Mouse (Mus musculus) limb, embryonic 11.5 days (tissue): ENCODE data around the gene Dcun1d5. TPM values are rescaled to one million over a fixed set of nuclear protein-coding genes. Genes with fewer than 3 reads are reported as not detected.

Experiments
- ATAC-seq: fragments of 200-750 bp; cut with Nextera tagmentation; 2 replicates; pipeline ENCODE4 v1.8.0; 2017; ENCODE audit warnings: low read depth; ENCODE audit not compliant: insufficient number of reproducible peaks, low FRiP score, low TSS enrichment
- DNase-seq: peaks from one replicate; pipeline ENCODE4 v3.0.0-alpha.2; 2015; ENCODE audit warnings: low spot score
- H3K27ac ChIP-seq: fragments of 300-500 bp; sonication (generic); replicated peaks from 2 replicates; pipeline ENCODE4 v1.5.1; 2014; ENCODE audit warnings: low read depth, mild to moderate bottlenecking, low read length
- H3K27me3 ChIP-seq: fragments of 300-500 bp; sonication (generic); 2 replicates; pipeline ENCODE4 v1.6.1; 2014; ENCODE audit warnings: mild to moderate bottlenecking, low read length, mixed read lengths; ENCODE audit not compliant: control insufficient read depth, insufficient read depth
- H3K36me3 ChIP-seq: fragments of 300-500 bp; sonication (generic); 2 replicates; pipeline ENCODE4 v1.6.1; 2014; ENCODE audit warnings: mild to moderate bottlenecking, low read length, moderate library complexity, mixed read lengths; ENCODE audit not compliant: control insufficient read depth, insufficient read depth
- H3K4me1 ChIP-seq: fragments of 300-500 bp; sonication (generic); 2 replicates; pipeline ENCODE4 v1.6.1; 2014; ENCODE audit warnings: low read length, mixed read lengths; ENCODE audit not compliant: control insufficient read depth, insufficient read depth
- H3K4me2 ChIP-seq: fragments of 300-500 bp; sonication (generic); 2 replicates; pipeline ENCODE4 v1.6.1; 2014; ENCODE audit warnings: low read depth, mild to moderate bottlenecking, moderate library complexity; ENCODE audit not compliant: severe bottlenecking
- H3K4me3 ChIP-seq: fragments of 300-500 bp; sonication (generic); 2 replicates; pipeline ENCODE4 v1.5.1; 2014; ENCODE audit warnings: low read depth, low read length
- H3K9ac ChIP-seq: fragments of 300-500 bp; sonication (generic); 2 replicates; pipeline ENCODE4 v1.6.1; 2014; ENCODE audit warnings: mild to moderate bottlenecking, low read length
- H3K9me3 ChIP-seq: fragments of 300-500 bp; sonication (generic); 2 replicates; pipeline ENCODE4 v1.6.1; 2016; ENCODE audit warnings: low read length; ENCODE audit not compliant: control insufficient read depth
- WGBS: fragments of 180-500 bp; shearing (Covaris S2); extraction: QIAGEN DNeasy Blood & Tissue Kit; methylation state at CpG from one replicate; pipeline ENCODE4 v1.1.7; 2014; 5-methylcytosine and 5-hydroxymethylcytosine counted together
- polyA plus RNA-seq: library from polyadenylated mRNA; unstranded; fragments of >200 nt; fragmentation: Nextera tagmentation; extraction: Ambion mirVana; gene quantifications from 2 replicates; pipeline ENCODE4 v1.2.1, GENCODE M21; 2014

Gene Dcun1d5
- 152 and 156 TPM in 2 replicates for polyA plus RNA-seq

GRCm38 (mm10) chr9:7184172-7184896 lies at the start of gene Dcun1d5, which contains the start of gene Dync2h1:
Gene Dcun1d5 (plus strand): TSS chr9:7184520.
Gene Dync2h1 (minus strand): TSS chr9:7184446.
- DNase-seq (peak; percentile 92), ATAC-seq (peak; percentile 99)
- peak within 1 kb of the TSS; percentile 88 for H3K4me3 ChIP-seq
- peak within 1 kb of the TSS; percentile 94 for H3K27ac ChIP-seq
- H3K4me1 ChIP-seq, result no peaks in the 10 kb centered on the region
- peak within 1 kb of the TSS; percentile 84 for H3K9ac ChIP-seq
- H3K27me3 ChIP-seq, result no peaks in the 10 kb centered on the region
- H3K36me3 ChIP-seq, result no peaks in the 10 kb centered on the region; the same call in 1 of the 2 replicates
- peak within 1 kb of the TSS; percentile 72 for H3K4me2 ChIP-seq
- under 1% methylated on average over 54 of the region's 62 CpGs for WGBS
- H3K9me3 ChIP-seq, result no peaks in the 10 kb centered on the region

- H3K4me2 ChIP-seq, result no peak overlapping the region
- peaks cover 3% of the 10 kb centered on the region; the same call in 1 of the 2 replicates for H3K36me3 ChIP-seq
- H3K9me3 ChIP-seq, result no peaks in the 10 kb centered on the region
- H3K27ac ChIP-seq, result no peak overlapping the region
- H3K27me3 ChIP-seq, result no peaks in the 10 kb centered on the region
- H3K4me1 ChIP-seq, result no peaks in the 10 kb centered on the region
- H3K4me3 ChIP-seq, result no peak overlapping the region
- H3K9ac ChIP-seq, result no peak overlapping the region
- 79% methylated on average over 2 of the region's 2 CpGs for WGBS
- ATAC-seq (no peak), DNase-seq (no peak)
Observed at GRCm38 (mm10) chr9:7154391-7154790, 29.9 kb upstream of the Dcun1d5 start.

GRCm38 (mm10) chr9:7158605-7159004 lies 25.7 kb upstream of the Dcun1d5 start:
- no peaks in the 10 kb centered on the region for H3K9me3 ChIP-seq
- H3K4me3 ChIP-seq, result no peak overlapping the region
- H3K27ac ChIP-seq, result no peak overlapping the region
- no peaks in the 10 kb centered on the region for H3K4me1 ChIP-seq
- no peak overlapping the region for H3K9ac ChIP-seq
- H3K4me2 ChIP-seq, result no peak overlapping the region
- peaks cover 3% of the 10 kb centered on the region; the same call in 1 of the 2 replicates for H3K36me3 ChIP-seq
- no peak for DNase-seq
- WGBS, result 92% methylated on average over 7 of the region's 7 CpGs
- H3K27me3 ChIP-seq, result no peaks in the 10 kb centered on the region
- no peak for ATAC-seq

GRCm38 (mm10) chr9:7159718-7160117 lies 24.6 kb upstream of the Dcun1d5 start:
- Histone ChIP-seq H3K27me3 (no peaks in the 10 kb centered on the region), H3K9me3 (no peaks in the 10 kb centered on the region), H3K9ac (no peak overlapping the region), H3K4me1 (no peaks in the 10 kb centered on the region), H3K4me3 (no peak overlapping the region), H3K4me2 (no peak overlapping the region), H3K36me3 (no peaks in the 10 kb centered on the region), H3K27ac (no peak overlapping the region)
- no peak for ATAC-seq
- WGBS, result 57% methylated on average over 3 of the region's 3 CpGs
- DNase-seq, result no peak

GRCm38 (mm10) chr9:7160688-7161087 lies 23.6 kb upstream of the Dcun1d5 start:
- DNase-seq (peak; percentile 25), ATAC-seq (peak; percentile 72; the same call in 1 of the 2 replicates)
- 67% methylated on average over 5 of the region's 5 CpGs for WGBS
- Histone ChIP-seq H3K27me3 (no peaks in the 10 kb centered on the region), H3K4me3 (no peak overlapping the region), H3K4me2 (no peak overlapping the region), H3K36me3 (no peaks in the 10 kb centered on the region), H3K4me1 (no peaks in the 10 kb centered on the region), H3K9ac (no peak overlapping the region), H3K27ac (no peak overlapping the region), H3K9me3 (no peaks in the 10 kb centered on the region)

- Histone ChIP-seq H3K9ac (no peak overlapping the region), H3K27me3 (no peaks in the 10 kb centered on the region), H3K4me3 (no peak overlapping the region), H3K4me2 (no peak overlapping the region), H3K27ac (no peak overlapping the region), H3K36me3 (peaks cover 3% of the 10 kb centered on the region; the same call in 1 of the 2 replicates), H3K4me1 (no peaks in the 10 kb centered on the region), H3K9me3 (no peaks in the 10 kb centered on the region)
- DNase-seq (no peak), ATAC-seq (no peak)
- WGBS, result 79% methylated on average over 6 of the region's 6 CpGs
Observed at GRCm38 (mm10) chr9:7167339-7167998, 16.9 kb upstream of the Dcun1d5 start.

GRCm38 (mm10) chr9:7173756-7174155 lies 10.6 kb upstream of the Dcun1d5 start:
- Histone ChIP-seq H3K4me3 (no peak overlapping the region), H3K27me3 (no peaks in the 10 kb centered on the region), H3K36me3 (no peaks in the 10 kb centered on the region), H3K27ac (no peak overlapping the region), H3K4me2 (no peak overlapping the region), H3K9me3 (no peaks in the 10 kb centered on the region), H3K4me1 (no peaks in the 10 kb centered on the region), H3K9ac (no peak overlapping the region)
- ATAC-seq (no peak), DNase-seq (no peak)
- WGBS, result 86% methylated on average over 1 of the region's 1 CpGs

- H3K9me3 ChIP-seq, result no peaks in the 10 kb centered on the region
- H3K36me3 ChIP-seq, result no peaks in the 10 kb centered on the region; the same call in 1 of the 2 replicates
- DNase-seq (peak; percentile 92), ATAC-seq (peak; percentile 98)
- H3K4me2 ChIP-seq, result peak overlapping the region; percentile 70
- peak overlapping the region; percentile 51 for H3K4me3 ChIP-seq
- no peak overlapping the region for H3K27ac ChIP-seq
- H3K9ac ChIP-seq, result peak overlapping the region; percentile 65
- H3K4me1 ChIP-seq, result no peaks in the 10 kb centered on the region
- WGBS, result 11% methylated on average over 41 of the region's 41 CpGs
- no peaks in the 10 kb centered on the region for H3K27me3 ChIP-seq
Observed at GRCm38 (mm10) chr9:7176618-7177610, 7.4 kb upstream of the Dcun1d5 start.
